Mouse (Mus musculus): ENCODE measurements around the gene Ccno.

DNA sequence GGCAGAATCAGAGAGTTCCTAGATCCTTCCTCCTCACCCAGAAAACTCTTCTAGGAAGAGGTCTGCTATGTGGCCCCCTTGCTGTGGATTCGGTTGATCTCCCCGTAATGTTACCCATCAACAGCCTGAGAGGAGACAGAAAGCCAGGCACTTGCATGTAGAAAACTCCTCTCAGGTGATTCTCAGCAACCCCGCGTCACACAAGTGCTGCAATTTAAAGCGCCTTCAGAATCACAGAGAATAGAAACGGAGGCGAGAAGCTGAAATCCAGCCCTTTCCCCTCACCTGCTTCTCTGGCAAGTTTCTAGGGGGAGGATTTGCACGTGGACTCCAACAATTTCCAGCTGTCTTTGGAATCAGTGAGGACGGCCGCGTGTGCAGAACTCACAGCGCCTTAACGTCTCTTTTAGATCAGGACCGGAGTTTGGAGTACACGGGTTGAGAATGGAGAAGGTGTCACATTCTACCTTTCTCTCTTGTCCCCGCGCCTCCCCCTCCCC, 1.1 kb upstream of the Ccno start:
- TF ChIP-seq CTCF (IDR thresholded peaks at IDR 0.05; ENCODE audit: low read depth) (no peak), EP300 (IDR thresholded peaks at IDR 0.05; ENCODE audit: low read depth) (no peak)

Data from heart, postnatal 0 days (tissue).